Mouse (Mus musculus) small intestine, adult 2 months (tissue): ENCODE results near the gene Them5.

Experiments used
- CTCF ChIP-seq: fragments of 200-500 bp; IDR thresholded peaks from 2 replicates; pipeline ENCODE4 v1.5.1; 2012; ENCODE audit warnings: low read depth, mild to moderate bottlenecking, control low read depth, inconsistent platforms, low read length, moderate library complexity, mixed read lengths; ENCODE audit not compliant: insufficient replicate concordance, insufficient read length; ENCODE audit errors: extremely low read depth
- POLR2A ChIP-seq: fragments of 200-500 bp; IDR thresholded peaks from 2 replicates; pipeline ENCODE4 v1.6.1; 2012; ENCODE audit warnings: low read depth, mild to moderate bottlenecking, control low read depth, inconsistent platforms, low read length, moderate library complexity

GRCm38 (mm10) chr3:94392128-94392527, 50.2 kb downstream of the Them5 start:
- TF ChIP-seq CTCF (no peak), POLR2A (no peak)
